Mouse (Mus musculus): Measurements from ENCODE around the gene Bcar3.

- TF ChIP-seq POLR2A (IDR thresholded peaks at IDR 0.05; ENCODE audit: borderline replicate concordance, low read depth, low read length) (no peak), CTCF (IDR thresholded peaks at IDR 0.05; ENCODE audit: low read depth, low read length) (no peak)
Measured at GRCm38 (mm10) chr3:122540918-122541317, 247.0 kb downstream of the Bcar3 start.

All from bone marrow macrophage, adult 2 months (primary cell).